Mouse (Mus musculus) testis, postnatal 14 days (tissue): Measurements from ENCODE around the gene Mapre3.

Experiments used
- DNase-seq: peaks from one replicate; pipeline ENCODE4 v3.0.0; 2021; ENCODE audit warnings: low spot score

Gene Mapre3

GRCm38 (mm10) chr5:30814424-30815119, at the start of gene Mapre3:
Gene Mapre3, plus strand, starts transcription at chr5:30814641.
- peak; percentile 93 for DNase-seq

DNA sequence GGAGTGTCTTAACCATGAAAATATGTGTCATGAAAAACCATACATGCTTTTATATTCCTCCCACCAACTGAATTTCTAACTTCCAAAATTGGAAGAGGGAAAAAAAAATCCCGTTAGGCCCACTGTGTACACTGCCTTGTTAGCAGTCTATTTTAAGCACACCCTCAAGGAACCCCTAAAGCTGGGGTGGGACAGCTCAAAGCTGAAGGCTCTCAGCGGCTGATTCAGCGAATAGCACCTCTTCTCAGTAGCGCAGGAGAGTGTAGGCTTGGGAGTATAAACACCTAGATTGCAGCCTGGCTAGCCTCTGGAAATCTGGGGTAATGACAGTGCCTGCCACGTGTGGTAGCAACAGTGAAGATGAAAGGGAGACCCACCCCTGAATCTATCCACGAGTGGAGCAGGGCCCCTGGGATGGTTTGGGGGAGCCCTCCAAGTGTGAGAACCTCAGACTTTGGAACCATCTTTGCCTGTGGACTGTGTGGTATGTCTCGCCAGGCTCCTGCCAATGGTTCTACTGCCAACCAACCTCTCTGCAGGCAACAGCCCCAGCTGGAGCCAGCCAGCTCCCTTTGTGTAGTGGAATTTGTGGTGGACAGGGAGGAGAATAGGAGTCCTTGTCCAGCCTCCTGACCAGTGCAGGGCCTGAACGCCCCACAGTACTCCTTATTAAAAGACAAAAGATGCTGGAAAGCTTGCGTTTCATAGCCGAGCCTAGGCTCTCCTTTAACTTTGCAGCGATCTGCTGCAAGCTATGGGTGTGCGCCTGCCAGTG, 48.7 kb upstream of the Mapre3 start:
- DNase-seq, result no peak

GRCm38 (mm10) chr5:30768082-30768481, 46.4 kb upstream of the Mapre3 start:
- no peak for DNase-seq

DNA sequence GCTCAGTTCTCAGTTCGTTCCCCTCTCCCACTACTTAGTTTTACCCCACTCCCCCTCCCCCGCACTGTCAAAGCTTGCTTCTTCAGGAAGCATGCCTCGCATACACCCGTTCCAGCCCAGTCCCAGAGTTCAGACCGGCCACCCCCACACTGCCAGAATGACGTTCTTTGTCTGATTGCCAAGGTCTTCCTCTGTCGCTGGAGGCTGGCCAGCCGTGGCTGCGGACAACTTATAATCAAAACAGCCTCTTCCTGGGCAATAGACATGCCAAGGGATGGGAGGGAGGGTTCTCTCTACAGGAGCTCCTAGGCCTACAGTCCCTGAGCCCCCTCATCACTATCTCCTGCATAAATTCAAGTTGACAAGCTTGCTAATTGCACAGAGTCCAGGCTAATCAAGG, 45.8 kb upstream of the Mapre3 start:
- DNase-seq, result peak; percentile 65

GRCm38 (mm10) chr5:30769075-30769474, 45.4 kb upstream of the Mapre3 start:
- no peak for DNase-seq

- peak; percentile 80 for DNase-seq
Observed at GRCm38 (mm10) chr5:30774601-30775371, 39.7 kb upstream of the Mapre3 start.

GRCm38 (mm10) chr5:30780699-30781098, 33.7 kb upstream of the Mapre3 start:
- DNase-seq, result no peak

DNA sequence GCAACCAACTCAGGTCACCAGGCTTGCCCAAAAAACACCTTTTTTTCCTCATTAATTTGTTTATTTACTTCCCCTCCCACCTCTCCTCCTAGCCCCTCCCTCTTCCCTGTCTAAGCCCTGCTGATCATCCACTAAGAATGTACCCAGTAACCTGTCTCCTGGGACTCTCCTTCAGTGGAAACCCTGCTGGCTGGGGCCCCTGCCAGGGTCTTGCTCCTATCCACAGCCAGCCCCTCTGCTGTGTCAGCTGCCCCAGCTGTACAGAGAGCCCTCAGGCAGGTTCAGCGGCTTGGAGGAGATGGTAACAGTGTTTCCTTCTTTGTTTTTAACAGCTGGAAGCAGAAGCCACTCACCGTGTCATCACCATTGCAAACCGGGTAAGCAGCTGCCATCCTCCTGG, 33.3 kb upstream of the Mapre3 start:
- peak; percentile 62 for DNase-seq

- DNase-seq, result no peak
Observed at GRCm38 (mm10) chr5:30787381-30787780, 27.1 kb upstream of the Mapre3 start.

DNA sequence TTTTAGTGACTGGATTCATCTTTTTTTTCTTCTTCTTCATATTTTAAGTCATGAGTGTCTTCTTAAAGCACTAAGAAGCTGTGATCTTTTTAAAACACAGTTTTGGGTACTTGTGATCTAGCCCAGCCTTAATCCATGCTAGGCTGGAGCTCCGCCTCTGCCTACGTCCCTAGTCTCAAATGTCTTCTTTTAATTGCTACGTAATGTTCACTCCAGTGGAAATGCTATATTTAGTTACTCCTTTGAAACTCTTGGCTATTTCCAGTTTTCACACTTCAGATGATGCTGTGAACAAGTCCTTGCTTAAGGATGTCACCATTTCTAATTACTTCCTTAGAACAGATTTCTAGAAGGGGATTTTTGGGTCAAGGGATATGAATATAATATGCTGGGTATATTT, 24.4 kb upstream of the Mapre3 start:
- DNase-seq, result no peak

DNA sequence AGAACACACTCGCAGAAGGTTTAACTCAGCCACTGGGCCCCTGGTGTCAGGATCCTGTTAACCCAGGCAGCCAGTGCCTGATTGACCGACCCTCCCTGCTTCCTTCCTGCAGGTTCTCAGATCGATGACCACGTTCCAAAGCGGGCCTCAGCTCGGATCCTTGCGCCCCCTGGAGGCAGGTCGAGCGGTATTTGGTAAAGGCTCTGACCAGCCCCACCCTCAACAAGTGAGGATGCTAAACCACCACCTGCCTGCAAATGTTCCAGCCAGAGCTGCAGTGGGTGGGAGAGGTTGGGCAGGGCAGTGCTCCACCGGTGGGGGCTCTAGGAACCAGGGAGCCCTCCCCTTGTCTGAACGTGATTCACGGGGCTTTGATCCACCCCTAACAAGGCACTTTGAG, 18.3 kb upstream of the Mapre3 start:
- peak; percentile 50 for DNase-seq

DNA sequence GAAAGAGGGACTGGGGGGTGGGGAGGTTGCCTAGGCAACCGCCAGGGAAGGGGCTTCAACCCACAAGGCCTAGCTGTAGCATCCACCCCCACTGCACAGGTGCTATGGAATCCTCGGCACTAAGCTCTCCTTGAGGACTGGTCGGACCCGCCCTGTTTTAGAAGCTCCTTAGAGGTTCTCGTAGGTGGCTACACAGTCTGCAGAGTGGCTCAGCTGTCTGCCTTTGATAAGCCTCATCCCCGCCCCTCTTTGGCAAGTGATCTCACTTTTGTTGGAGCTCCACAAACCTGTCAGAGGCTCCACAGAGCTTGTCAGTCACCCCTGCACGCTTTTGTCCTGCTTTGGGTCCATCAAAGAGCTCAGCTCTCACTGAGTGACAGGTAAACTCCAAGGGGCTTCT, 17.0 kb upstream of the Mapre3 start:
- no peak for DNase-seq

- no peak for DNase-seq
Observed at GRCm38 (mm10) chr5:30797982-30798381, 16.5 kb upstream of the Mapre3 start.

DNA sequence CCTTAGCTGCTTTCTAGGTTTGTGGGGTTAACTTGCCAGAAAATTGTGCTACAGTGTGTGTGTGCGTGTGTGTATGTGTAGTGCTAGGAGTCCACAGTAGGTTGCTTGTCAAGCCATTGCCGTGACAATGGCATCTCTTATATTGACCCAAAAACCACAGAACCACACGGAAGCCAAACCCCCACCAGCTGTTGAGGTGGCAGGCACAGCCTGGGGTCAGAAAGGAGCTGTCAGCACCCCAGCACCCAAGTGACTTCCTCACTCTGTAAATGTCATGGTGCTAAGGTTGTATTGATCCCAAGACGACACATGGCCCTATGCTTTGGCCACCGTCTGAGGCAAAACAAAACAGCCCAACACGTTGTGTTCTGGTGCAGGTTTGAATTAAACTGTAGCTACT, 15.5 kb upstream of the Mapre3 start:
- DNase-seq, result no peak

- DNase-seq, result no peak
Observed at GRCm38 (mm10) chr5:30802724-30803467, 11.5 kb upstream of the Mapre3 start.

DNA sequence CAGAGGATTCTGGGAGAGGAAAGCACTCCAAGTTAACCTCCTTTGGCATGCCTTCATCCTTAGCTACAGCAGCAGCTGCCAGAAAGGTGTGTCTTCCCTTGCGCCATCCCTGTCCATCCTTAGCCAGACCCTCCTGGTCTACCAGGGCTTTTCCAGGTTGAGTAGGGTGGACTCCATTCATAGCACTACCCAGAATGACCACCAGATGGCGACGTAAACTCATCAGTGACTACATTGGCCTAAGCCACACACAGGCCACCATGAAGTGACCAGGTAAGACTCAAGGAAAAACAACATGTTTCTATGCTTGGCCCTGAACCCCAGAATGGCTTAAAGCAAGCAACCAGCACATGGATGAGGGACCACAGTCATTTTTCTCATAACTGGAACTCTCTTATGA, 8.3 kb upstream of the Mapre3 start:
- DNase-seq, result peak; percentile 73

DNA sequence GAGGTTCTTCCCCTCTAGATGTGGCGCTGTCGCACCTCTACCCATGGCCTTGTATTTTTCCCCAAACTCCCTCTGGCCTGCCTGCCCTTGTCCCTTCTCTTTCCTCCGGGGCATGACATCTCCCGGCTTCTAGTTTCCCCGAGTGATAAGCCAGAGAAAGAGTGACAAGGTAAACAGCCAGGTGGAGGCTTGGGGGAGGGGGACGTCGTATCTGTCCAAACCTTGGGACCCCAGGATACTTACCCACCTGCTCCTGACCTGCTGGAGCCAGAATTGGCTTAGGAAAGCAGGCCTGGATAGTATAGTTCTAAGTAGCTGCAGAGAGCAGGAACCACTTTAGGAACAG, 652 bp downstream of the Mapre3 start:
- DNase-seq, result peak; percentile 27

GRCm38 (mm10) chr5:30816261-30816791, 1.9 kb downstream of the Mapre3 start:
- DNase-seq, result no peak

DNA sequence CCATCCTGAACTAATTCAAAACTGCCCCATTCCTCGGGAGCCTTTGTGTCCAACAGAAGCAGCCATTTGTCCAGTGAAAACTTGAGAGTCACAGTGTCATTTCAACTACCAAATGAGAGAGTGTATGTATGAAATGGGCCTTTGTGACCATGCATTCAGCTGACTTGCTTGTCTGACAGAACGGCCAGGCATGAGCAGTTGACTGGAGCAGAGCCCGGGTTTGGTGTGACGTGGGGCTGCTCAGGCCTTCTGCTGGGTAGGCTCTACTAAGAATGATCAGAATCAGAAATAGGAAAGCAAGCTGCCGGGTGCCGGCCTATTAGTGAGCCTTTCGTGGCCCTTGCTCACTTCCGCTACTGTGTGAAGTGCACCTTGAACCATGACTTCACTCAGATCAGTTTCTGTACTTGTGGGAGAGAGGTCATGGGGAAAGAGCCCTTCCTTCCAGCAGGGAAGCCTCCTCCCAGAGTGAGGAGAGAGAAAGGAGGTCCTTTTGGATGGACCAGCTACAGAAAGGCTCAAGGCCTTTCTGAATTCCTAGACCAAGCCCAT, 4.4 kb downstream of the Mapre3 start:
- DNase-seq, result no peak

DNA sequence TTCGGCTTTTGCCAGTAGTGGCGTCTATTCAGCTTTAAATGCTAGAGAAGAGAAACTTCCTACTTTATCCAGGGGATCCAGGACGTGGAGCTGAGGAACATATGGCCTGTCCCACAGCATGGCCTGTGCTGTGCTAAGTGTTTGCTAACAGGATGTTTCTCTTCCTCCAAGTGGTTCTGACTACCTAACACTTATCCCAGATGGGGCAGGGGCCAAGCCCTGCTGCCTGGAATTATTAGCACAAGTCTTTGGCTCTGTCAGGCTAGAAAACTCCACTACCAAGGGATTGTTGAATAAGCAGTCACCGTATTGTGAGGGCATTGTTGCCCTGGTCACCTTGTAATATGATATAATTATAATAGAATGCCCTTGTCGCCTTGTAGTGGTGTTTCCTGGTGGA, 8.2 kb downstream of the Mapre3 start:
- DNase-seq, result no peak

- DNase-seq, result no peak
Observed at GRCm38 (mm10) chr5:30823091-30823490, 8.7 kb downstream of the Mapre3 start.
